Mouse (Mus musculus) limb, embryonic 13.5 days (tissue): Measurements from ENCODE around the gene Dbndd2. TPM values are rescaled to one million over a fixed set of nuclear protein-coding genes. Genes with fewer than 3 reads are reported as not detected.

ENCODE experiments used
- ATAC-seq: fragments of 200-750 bp; cut with Nextera tagmentation; 2 replicates; pipeline ENCODE4 v1.8.0; 2017; ENCODE audit warnings: low read depth, moderate number of reproducible peaks, moderate TSS enrichment; ENCODE audit not compliant: low FRiP score
- H3K27ac ChIP-seq: fragments of 300-500 bp; sonication (generic); 2 replicates; pipeline ENCODE4 v1.5.1; 2015; ENCODE audit warnings: inconsistent platforms, mild to moderate bottlenecking, moderate library complexity
- H3K27me3 ChIP-seq: fragments of 300-500 bp; sonication (generic); 2 replicates; pipeline ENCODE4 v1.6.1; 2015; ENCODE audit warnings: mild to moderate bottlenecking, inconsistent platforms
- H3K36me3 ChIP-seq: fragments of 300-500 bp; sonication (generic); 2 replicates; pipeline ENCODE4 v1.6.1; 2015; ENCODE audit warnings: inconsistent platforms, mild to moderate bottlenecking, moderate library complexity
- H3K4me1 ChIP-seq: fragments of 300-500 bp; sonication (generic); 2 replicates; pipeline ENCODE4 v1.6.1; 2015; ENCODE audit warnings: inconsistent platforms
- H3K4me2 ChIP-seq: fragments of 300-500 bp; sonication (generic); replicated peaks from 2 replicates; pipeline ENCODE4 v1.6.1; 2015; ENCODE audit warnings: inconsistent platforms, mild to moderate bottlenecking, moderate library complexity
- H3K4me3 ChIP-seq: fragments of 300-500 bp; sonication (generic); 2 replicates; pipeline ENCODE4 v1.5.1; 2015; ENCODE audit warnings: moderate library complexity, mild to moderate bottlenecking, inconsistent platforms
- H3K9ac ChIP-seq: fragments of 300-500 bp; sonication (generic); 2 replicates; pipeline ENCODE4 v1.6.1; 2015; ENCODE audit warnings: mild to moderate bottlenecking, inconsistent platforms
- H3K9me3 ChIP-seq: fragments of 300-500 bp; sonication (generic); 2 replicates; pipeline ENCODE4 v1.6.1; 2016; ENCODE audit warnings: inconsistent platforms
- WGBS: fragments of 180-500 bp; shearing (Covaris S2); methylation state at CpG from one replicate; pipeline ENCODE4 v1.1.7; 2015; 5-methylcytosine and 5-hydroxymethylcytosine counted together
- polyA plus RNA-seq: library from polyadenylated mRNA; unstranded; fragments of >200 nt; fragmentation: Nextera tagmentation; extraction: Ambion mirVana; gene quantifications from 2 replicates; pipeline ENCODE4 v1.2.1, GENCODE M21; 2015

The Dbndd2 gene
- polyA plus RNA-seq, 1 experiment from 2014 or later, result 2.3 TPM

GRCm38 (mm10) chr2:164455421-164456190, 30.3 kb upstream of the Dbndd2 start:
- Histone ChIP-seq H3K9ac (no peak overlapping the region), H3K4me1 (peaks cover 32% of the 10 kb centered on the region), H3K27ac (no peak overlapping the region), H3K4me3 (no peak overlapping the region), H3K4me2 (no peak overlapping the region), H3K36me3 (no peaks in the 10 kb centered on the region), H3K27me3 (no peaks in the 10 kb centered on the region), H3K9me3 (no peaks in the 10 kb centered on the region)
- WGBS, result 69% methylated on average over 6 of the region's 6 CpGs
- ATAC-seq, result no peak

- peaks cover 32% of the 10 kb centered on the region for H3K4me1 ChIP-seq
- WGBS, result 78% methylated on average over 1 of the region's 1 CpGs
- peak overlapping the region; percentile 55 for H3K9ac ChIP-seq
- H3K9me3 ChIP-seq, result no peaks in the 10 kb centered on the region
- ATAC-seq, result no peak
- H3K27me3 ChIP-seq, result no peaks in the 10 kb centered on the region
- peak overlapping the region; percentile 47; the same call in 1 of the 2 replicates for H3K4me2 ChIP-seq
- H3K27ac ChIP-seq, result no peak overlapping the region
- no peak overlapping the region for H3K4me3 ChIP-seq
- no peaks in the 10 kb centered on the region for H3K36me3 ChIP-seq
Observed at GRCm38 (mm10) chr2:164456413-164456812, 29.5 kb upstream of the Dbndd2 start.

GRCm38 (mm10) chr2:164456864-164457300, 29.0 kb upstream of the Dbndd2 start, which contains the start of gene Sys1:
Sys1 (plus strand) TSS chr2:164456964.
- no peak for ATAC-seq
- Histone ChIP-seq H3K36me3 (no peaks in the 10 kb centered on the region), H3K9ac (peak within 1 kb of the TSS; percentile 55), H3K9me3 (no peaks in the 10 kb centered on the region), H3K4me1 (peaks cover 31% of the 10 kb centered on the region), H3K27ac (no peak within 1 kb of the TSS; the same call in 1 of the 2 replicates), H3K4me2 (peak within 1 kb of the TSS; percentile 47), H3K4me3 (peak within 1 kb of the TSS; percentile 19; the same call in 1 of the 2 replicates), H3K27me3 (no peaks in the 10 kb centered on the region)
- 4% methylated on average over 7 of the region's 7 CpGs for WGBS

GRCm38 (mm10) chr2:164457942-164458341, 28.0 kb upstream of the Dbndd2 start:
- H3K4me3 ChIP-seq, result no peak overlapping the region
- H3K4me2 ChIP-seq, result no peak overlapping the region
- H3K27me3 ChIP-seq, result no peaks in the 10 kb centered on the region
- 72% methylated on average over 7 of the region's 7 CpGs for WGBS
- peaks cover under 1% of the 10 kb centered on the region; the same call in 1 of the 2 replicates for H3K36me3 ChIP-seq
- H3K4me1 ChIP-seq, result peaks cover 31% of the 10 kb centered on the region
- ATAC-seq, result no peak
- H3K9ac ChIP-seq, result no peak overlapping the region
- no peak overlapping the region; the same call in 1 of the 2 replicates for H3K27ac ChIP-seq
- no peaks in the 10 kb centered on the region for H3K9me3 ChIP-seq

- ATAC-seq, result no peak
- H3K36me3 ChIP-seq, result peaks cover 6% of the 10 kb centered on the region; the same call in 1 of the 2 replicates
- no peak overlapping the region for H3K4me3 ChIP-seq
- H3K27ac ChIP-seq, result no peak overlapping the region
- H3K9ac ChIP-seq, result no peak overlapping the region
- H3K4me1 ChIP-seq, result peaks cover 29% of the 10 kb centered on the region
- H3K27me3 ChIP-seq, result no peaks in the 10 kb centered on the region
- H3K4me2 ChIP-seq, result no peak overlapping the region
- no peaks in the 10 kb centered on the region for H3K9me3 ChIP-seq
- WGBS, result 88% methylated on average over 8 of the region's 8 CpGs
Observed at GRCm38 (mm10) chr2:164458535-164458934, 27.4 kb upstream of the Dbndd2 start.

- Histone ChIP-seq H3K27ac (peak within 1 kb of the TSS; percentile 61; the same call in 1 of the 2 replicates), H3K4me2 (peak within 1 kb of the TSS; percentile 86), H3K4me1 (peaks cover 23% of the 10 kb centered on the region), H3K9me3 (no peaks in the 10 kb centered on the region), H3K36me3 (peaks cover 31% of the 10 kb centered on the region), H3K27me3 (no peaks in the 10 kb centered on the region), H3K4me3 (peak within 1 kb of the TSS; percentile 75), H3K9ac (peak within 1 kb of the TSS; percentile 77)
- under 1% methylated on average over 78 of the region's 79 CpGs for WGBS
- peak; percentile 99 for ATAC-seq
Observed at GRCm38 (mm10) chr2:164460745-164461551, 25.0 kb upstream of the Dbndd2 start, which contains the start of gene Gm20458. Gm20458 (plus strand) TSS chr2:164460967.

- Histone ChIP-seq H3K4me3 (no peak overlapping the region), H3K36me3 (peaks cover 52% of the 10 kb centered on the region), H3K9ac (no peak overlapping the region), H3K4me1 (peaks cover 14% of the 10 kb centered on the region), H3K27ac (no peak overlapping the region), H3K9me3 (no peaks in the 10 kb centered on the region), H3K4me2 (no peak overlapping the region), H3K27me3 (no peaks in the 10 kb centered on the region)
- ATAC-seq, result no peak
Observed at GRCm38 (mm10) chr2:164465161-164465560, 20.7 kb upstream of the Dbndd2 start.

GRCm38 (mm10) chr2:164466787-164467186, 19.1 kb upstream of the Dbndd2 start:
- Histone ChIP-seq H3K4me3 (no peak overlapping the region), H3K27me3 (no peaks in the 10 kb centered on the region), H3K4me1 (peaks cover 12% of the 10 kb centered on the region), H3K9ac (no peak overlapping the region), H3K4me2 (no peak overlapping the region), H3K27ac (no peak overlapping the region), H3K9me3 (no peaks in the 10 kb centered on the region), H3K36me3 (peaks cover 54% of the 10 kb centered on the region)
- 80% methylated on average over 5 of the region's 5 CpGs for WGBS
- ATAC-seq, result no peak

GRCm38 (mm10) chr2:164470254-164470653, 15.7 kb upstream of the Dbndd2 start:
- Histone ChIP-seq H3K36me3 (peaks cover 47% of the 10 kb centered on the region), H3K4me2 (no peak overlapping the region), H3K9me3 (no peaks in the 10 kb centered on the region), H3K4me1 (no peaks in the 10 kb centered on the region), H3K27me3 (no peaks in the 10 kb centered on the region), H3K9ac (no peak overlapping the region), H3K4me3 (no peak overlapping the region), H3K27ac (no peak overlapping the region)
- ATAC-seq, result no peak
- WGBS, result 25% methylated on average over 10 of the region's 10 CpGs

GRCm38 (mm10) chr2:164473624-164474023, 12.3 kb upstream of the Dbndd2 start, which contains the start of gene Trp53tg5:
Trp53tg5 (minus strand) TSS chr2:164473724.
- 86% methylated on average over 6 of the region's 6 CpGs for WGBS
- Histone ChIP-seq H3K4me1 (no peaks in the 10 kb centered on the region), H3K9ac (no peak within 1 kb of the TSS), H3K4me3 (no peak within 1 kb of the TSS), H3K4me2 (no peak within 1 kb of the TSS), H3K27ac (no peak within 1 kb of the TSS), H3K27me3 (no peaks in the 10 kb centered on the region), H3K9me3 (no peaks in the 10 kb centered on the region), H3K36me3 (peaks cover 24% of the 10 kb centered on the region)
- no peak for ATAC-seq

GRCm38 (mm10) chr2:164486258-164487114, 580 bp downstream of the Dbndd2 start:
- H3K9me3 ChIP-seq, result no peaks in the 10 kb centered on the region
- H3K27ac ChIP-seq, result no peak overlapping the region
- H3K9ac ChIP-seq, result peak overlapping the region; percentile 78
- H3K4me1 ChIP-seq, result peaks cover 15% of the 10 kb centered on the region
- under 1% methylated on average over 86 of the region's 90 CpGs for WGBS
- peak overlapping the region; percentile 100 for H3K4me2 ChIP-seq
- peaks cover 5% of the 10 kb centered on the region for H3K36me3 ChIP-seq
- ATAC-seq, result peak; percentile 34; the same call in 1 of the 2 replicates
- H3K27me3 ChIP-seq, result peaks cover 53% of the 10 kb centered on the region
- peak overlapping the region; percentile 75 for H3K4me3 ChIP-seq
